Mouse (Mus musculus): ENCODE measurements around the gene Gmppb.

Gene Gmppb

DNA sequence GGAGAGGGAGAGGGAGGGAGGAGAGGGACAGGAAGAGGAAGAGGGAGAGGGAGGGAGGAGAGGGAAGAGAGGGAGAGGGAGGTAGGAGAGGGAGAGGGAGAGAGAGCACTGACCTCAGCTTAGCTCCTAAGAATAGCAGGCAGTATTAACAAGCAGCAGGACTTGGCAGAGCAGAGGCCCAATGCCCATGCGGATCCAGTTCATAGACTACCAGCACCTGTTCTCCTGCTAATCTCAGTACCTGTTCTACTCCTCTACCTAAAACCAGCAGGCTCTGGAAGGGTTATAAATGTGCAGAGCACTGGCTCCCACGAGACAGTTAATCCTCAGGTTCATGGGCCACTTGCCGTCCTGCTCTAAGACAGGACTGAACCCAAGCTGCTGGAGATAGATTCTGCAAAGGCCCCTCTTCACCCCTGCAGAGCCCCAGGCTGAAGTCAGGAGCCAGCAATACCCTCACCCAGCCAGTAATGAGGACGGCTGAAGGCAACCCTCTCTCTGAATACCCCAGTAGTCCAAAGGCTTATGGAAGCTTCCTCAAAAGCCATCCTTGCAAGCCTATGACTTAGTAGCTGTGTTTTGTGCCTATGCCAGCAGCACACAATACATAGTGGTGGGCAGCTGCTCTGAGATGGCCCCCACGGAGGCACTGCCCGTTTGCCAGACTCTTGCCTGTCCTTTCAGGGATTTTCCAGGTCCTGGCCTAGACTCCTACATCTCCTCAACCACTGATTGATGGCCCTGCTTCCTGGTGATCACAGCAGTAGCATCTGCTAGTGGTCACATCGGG is 24.3 kb downstream of the Gmppb start:
- no peak for DNase-seq (ENCODE audit: low spot score)

DNA sequence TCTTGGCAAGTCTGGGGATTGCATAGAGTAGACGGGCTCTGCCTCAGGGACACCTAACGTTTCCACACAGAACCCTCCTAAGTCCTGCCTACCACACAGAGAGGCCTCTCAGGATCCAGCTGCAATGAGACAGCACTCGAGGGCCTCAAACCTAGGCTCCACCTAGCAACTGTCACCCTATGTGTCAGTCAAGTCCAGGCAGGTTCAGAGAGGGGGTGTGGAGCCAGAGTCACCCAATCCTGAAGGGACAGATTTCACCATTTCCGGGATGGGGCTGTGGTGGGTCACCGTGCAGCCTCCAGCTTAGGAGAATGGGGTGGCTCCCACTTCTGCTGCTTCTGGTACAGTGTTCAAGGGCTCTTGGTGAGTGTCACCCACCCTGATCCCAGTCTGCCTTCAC is 31.1 kb downstream of the Gmppb start, which contains the start of gene Mst1:
Gene Mst1 (plus strand): TSS at position 269 of the 400 bp plus-strand sequence.
- no peak for DNase-seq (ENCODE audit: low spot score)

DNA sequence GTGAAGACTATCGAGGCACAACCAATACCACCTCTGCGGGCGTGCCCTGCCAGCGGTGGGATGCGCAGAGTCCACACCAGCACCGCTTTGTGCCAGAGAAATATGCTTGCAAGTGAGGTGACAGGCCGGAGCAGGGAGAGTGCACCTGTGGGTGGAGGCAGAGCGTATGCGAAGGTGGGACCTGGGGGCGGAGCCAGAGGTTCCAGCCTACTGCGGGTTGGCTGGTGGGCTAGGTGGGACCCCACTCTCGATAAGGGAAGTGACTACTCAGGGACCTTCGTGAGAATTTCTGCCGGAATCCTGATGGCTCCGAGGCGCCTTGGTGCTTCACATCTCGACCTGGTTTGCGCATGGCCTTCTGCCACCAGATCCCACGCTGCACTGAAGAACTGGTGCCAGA is 33.5 kb downstream of the Gmppb start:
- DNase-seq (ENCODE audit: low spot score) = no peak

DNA sequence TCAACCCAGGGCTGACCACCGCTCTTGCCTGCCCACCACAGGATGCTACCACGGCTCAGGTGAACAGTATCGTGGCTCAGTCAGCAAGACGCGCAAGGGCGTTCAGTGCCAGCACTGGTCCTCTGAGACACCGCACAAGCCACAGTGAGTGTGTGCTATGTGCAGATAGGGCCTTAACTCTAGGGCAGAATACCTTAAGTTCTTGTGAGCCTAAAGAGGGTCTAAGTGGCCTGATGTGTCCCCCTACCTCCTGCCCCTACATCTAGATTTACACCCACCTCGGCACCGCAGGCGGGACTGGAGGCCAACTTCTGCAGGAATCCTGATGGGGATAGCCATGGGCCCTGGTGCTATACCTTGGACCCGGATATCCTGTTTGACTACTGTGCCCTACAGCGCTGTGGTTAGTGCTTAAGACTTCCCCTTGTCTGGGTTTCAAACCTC is 34.0 kb downstream of the Gmppb start, which contains the start of gene Rnf123:
Gene Rnf123 (minus strand): TSS at position 359 of the 444 bp plus-strand sequence.
- DNase-seq (ENCODE audit: low spot score) = no peak

- DNase-seq (ENCODE audit: low spot score) = no peak
Observed at GRCm38 (mm10) chr9:108083561-108083960, 34.5 kb downstream of the Gmppb start.

DNA sequence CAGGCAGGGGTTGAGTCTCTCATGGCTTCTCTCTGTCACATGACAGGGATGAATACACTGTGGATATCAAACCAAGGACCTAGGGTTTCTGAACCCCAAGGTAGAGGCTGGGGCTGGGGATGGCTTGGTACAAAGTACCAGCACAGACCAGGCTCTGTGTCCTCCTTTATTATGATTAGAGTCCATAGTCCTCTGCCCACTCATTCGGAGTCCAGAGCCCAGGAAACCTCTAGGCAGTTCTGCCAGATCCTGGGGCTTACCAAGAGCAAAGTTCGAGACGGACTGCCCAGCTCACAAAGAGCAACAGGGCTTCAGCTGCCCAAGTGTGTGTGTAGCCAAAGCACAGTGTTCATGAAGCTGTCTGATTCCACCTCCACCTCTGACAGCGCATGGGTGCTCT is 36.2 kb downstream of the Gmppb start:
- DNase-seq (ENCODE audit: low spot score) = no peak

DNA sequence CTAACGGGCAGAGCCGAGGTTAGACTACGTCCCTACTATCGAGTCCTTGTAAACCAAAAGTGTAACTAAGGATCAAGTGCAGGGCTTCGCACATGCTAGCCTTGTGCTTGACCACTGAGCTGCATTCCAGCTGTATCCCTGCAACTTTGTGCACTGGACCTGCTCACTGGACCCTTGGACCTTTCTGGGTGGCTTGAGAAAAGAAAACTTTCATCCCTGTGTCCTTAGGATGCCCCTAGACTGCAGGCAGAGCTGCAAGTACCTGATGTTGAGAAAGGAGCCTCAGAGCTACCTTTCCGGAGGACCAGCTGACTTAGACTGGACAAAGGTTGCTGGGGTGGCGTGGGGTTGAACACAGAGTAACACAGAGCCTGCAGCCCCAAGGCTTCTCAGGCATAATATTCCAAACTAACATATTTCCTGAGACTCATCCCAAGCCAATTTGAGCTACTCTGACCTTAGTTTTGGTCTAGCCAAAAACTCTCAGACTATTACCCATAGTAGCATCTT is 41.6 kb downstream of the Gmppb start:
- no peak for DNase-seq (ENCODE audit: low spot score)

GRCm38 (mm10) chr9:108093586-108093985 is 44.5 kb downstream of the Gmppb start:
- DNase-seq (ENCODE audit: low spot score) = no peak

- peak; percentile 80 for DNase-seq (ENCODE audit: low spot score)
Observed at GRCm38 (mm10) chr9:108094184-108094941, 45.3 kb downstream of the Gmppb start, which contains the start of gene Apeh. Gene Apeh (minus strand): TSS chr9:108094606.

GRCm38 (mm10) chr9:108094998-108095411 is 46.0 kb downstream of the Gmppb start:
- DNase-seq (ENCODE audit: low spot score) = no peak

DNA sequence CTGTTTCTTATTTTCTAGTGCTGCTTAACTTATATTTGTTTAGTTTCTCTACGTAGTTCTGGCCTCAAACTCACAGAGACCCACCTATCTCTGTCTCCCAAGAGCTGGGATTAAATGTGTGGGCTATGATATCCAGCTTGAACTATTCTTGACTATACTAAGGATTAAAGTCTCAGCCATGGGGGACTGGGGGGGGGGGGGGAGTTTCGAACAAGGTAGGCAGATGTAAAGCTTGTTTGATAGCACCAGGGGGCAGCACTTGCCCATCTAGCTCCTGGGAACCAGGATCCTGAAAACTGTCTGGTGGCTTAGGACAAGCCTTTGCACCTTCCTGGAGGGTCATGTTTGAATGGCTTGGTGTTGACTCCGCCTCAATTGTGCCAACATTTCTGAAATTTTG is 46.5 kb downstream of the Gmppb start:
- DNase-seq (ENCODE audit: low spot score) = no peak

GRCm38 (mm10) chr9:108095949-108096712 is 47.1 kb downstream of the Gmppb start:
- DNase-seq (ENCODE audit: low spot score) = no peak

DNA sequence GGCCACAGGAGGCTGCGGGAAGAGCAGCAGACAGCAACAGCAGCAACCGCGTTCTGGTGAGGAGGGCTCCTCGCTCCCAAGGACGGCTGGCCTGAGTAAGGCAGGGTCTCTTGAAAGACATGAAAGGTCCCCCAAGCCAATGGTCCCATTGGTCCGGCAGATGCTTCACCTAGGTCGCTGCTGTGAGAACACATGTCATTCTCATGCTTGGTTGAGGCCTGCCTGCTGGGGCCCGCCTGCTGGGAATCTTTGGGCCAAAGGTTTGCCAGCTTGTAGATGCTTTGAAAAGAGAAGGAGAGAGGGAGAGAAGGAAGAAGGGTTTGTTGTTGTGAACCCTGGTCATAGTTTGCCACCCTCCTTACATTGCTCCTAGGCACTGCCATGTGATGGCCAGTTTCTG is 50.6 kb downstream of the Gmppb start:
- no peak for DNase-seq (ENCODE audit: low spot score)
